Mouse (Mus musculus) left cerebral cortex, postnatal 14 days (tissue): Measurements from ENCODE around the gene Foxp1. TPM values are rescaled to one million over a fixed set of nuclear protein-coding genes. Genes with fewer than 3 reads are reported as not detected.

Source experiments
- DNase-seq, 2 experiments: peaks; one replicate each; pipeline ENCODE4 v3.0.0; 2021 to 2022; ENCODE audit warnings: low spot score in 2 of 2, mixed read lengths in 1 of 2
- intact Hi-C: fragments of 180-260 bp; cut with DNase I; formaldehyde crosslinking; loops from one replicate; pipeline ENCODE4 v1.15.1; 2025
- total RNA-seq, 2 experiments: library from RNA; stranded (reverse); gene quantifications; 2 replicates each; pipeline ENCODE4 v1.2.3; 2021

Gene Foxp1
- total RNA-seq, 2 experiments from 2014 or later, result 137 to 149 TPM

DNA sequence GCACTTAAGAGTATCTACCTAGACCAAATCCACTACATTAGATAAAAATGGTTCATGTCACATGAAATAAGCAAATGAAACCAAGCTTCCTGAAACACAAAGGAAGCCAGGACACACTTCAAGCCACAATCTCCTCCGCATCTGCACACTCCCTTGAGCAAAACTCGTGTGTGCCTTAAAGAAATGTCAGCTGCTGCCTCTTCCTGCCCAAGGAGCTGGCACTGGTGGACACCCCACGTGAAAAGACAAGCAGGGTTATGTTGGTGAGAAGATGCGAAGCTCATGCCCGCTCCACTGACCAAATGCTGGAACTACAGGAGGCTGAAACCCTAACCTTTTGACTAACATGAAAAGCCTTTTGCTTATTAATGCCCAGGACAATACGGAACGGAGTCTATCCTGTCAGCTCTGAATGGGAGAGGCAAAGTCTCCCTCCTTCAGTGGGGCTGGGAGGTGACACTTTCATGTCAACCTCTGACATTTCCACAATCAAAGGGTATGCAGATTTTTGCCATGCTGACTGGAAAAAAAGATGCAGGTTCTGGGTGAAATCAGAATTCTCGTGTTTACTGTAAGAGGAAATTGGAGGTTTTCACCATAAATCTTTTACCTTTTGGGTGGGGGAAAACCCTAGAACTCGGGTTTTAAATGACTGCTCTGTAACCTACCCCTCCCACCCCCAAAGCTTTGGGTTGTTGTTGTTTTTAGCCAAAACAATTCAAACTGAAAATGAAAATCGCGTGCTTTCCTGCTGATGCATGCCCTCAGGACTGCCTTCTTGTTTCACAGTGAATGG is 261.4 kb downstream of the Foxp1 start:
- intact Hi-C loops, result loop anchor here (10.0 kb wide), 2 partner anchors 236 to 736 kb away; no protein-coding TSS in a partner anchor
- DNase-seq, result no peak

DNA sequence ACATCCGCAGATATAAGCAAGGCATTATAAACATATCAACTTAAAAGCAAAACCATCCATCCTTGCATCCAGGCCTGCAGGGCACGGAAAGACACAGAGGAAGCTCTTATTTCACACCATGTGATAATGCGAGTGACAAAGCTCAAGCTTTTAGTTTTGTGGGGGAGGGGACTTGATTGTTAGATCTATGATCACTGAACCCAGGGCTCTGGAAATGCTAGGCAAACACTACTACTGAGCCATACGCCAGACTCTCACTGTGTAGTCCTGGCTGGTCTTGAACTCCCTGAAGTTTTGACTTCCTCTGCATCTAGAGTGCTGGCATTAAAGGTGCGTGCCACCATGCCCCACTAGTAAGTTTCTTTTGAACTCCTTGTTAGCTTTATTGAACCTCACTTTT is 264.2 kb downstream of the Foxp1 start:
- intact Hi-C loops, result no loop called here
- DNase-seq, result no peak

DNA sequence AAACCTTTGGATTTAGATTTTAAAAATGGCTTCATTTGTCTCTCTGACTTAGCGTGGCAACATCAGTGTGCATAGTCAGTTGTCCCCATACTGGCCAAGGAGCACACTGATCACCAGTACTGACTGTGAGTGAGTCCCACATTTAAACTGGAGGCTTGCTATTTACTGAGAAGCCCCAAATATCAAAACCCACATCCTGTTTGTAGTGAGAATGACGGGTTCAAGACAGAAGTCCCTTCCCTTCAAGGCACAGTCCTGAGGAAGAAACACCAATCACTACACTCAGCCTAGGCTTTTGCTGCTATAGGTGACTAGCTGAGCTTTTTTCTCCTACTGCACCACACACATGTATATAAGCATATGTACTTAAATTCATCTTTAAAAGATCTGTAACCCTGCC is 264.8 kb downstream of the Foxp1 start:
- intact Hi-C loops, result no loop called here
- DNase-seq, result no peak

DNA sequence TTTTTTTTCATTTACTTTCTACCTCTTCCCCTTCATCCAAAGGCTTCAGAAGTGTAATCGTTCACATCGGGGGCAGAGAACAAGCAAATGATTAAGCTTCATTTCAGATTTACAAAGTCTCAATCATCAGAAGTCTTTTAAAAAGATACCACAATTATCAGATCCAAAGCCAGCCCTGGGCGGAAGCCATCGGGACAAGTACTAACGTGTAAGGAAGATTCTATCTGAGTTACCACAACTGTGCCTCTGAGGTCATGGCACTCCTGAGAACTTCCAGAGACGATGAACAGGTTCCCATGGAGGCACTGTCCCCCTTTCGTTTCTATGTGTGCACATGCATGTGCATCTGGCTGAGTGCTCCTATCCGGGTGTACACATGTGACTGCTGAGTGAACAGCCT is 269.2 kb downstream of the Foxp1 start:
- DNase-seq, result no peak
- intact Hi-C loops, result no loop called here

DNA sequence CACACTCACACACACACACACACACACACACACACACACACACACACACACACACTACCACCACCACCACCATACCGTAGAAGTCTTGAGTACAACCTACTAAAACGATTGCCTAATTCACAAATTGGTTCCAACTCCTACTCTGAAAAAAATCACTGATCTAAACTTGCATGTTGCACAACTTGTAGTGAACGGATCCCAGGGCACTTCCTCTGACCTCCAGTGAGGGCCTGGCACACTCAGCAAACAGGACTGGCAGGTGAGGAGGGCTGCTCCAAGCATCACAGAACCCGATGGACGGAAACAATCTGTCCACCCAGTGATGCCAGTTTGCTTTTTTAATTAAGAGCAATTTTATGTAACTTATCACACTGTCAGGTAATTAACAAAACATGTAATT is 269.7 kb downstream of the Foxp1 start:
- no peak for DNase-seq
- intact Hi-C loops, result no loop called here

DNA sequence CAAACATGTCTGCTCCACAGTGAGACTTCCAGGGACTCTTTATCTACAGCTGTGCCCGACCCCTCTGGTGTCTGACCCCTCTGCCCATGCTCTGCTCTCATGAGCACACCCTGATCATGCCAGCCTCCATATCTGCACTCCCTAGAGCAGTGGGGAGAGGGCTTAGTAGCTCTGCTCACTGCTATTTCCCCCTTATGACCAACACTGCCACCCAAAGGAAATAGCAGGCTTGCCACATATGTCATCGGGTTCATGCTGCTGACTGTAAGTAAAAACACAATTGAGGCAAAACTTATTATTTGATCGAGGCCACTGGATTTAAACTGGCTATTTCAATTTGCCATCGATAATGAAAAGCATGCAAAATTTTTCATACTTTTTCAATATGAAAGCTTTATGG is 270.6 kb downstream of the Foxp1 start:
- intact Hi-C loops, result no loop called here
- no peak for DNase-seq

DNA sequence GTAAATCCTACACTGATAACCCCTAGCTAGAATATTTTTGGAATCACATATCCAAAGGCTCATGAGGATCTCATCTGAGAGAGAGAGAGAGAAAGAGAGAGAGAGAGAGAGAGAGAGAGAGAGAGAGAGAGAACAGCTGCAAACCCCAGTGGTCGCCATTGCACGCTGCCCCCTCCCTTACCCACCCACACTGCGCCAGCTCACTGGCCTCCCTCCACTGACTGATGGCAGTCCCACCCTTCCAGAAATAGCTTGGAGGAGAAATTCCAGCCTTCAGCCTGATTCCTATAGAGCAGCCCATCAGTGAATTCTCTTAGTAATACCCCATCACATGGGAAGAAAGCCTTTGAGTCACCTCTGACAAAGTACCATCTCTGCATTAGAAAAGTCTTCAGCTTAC is 271.3 kb downstream of the Foxp1 start:
- no peak for DNase-seq
- intact Hi-C loops, result no loop called here

DNA sequence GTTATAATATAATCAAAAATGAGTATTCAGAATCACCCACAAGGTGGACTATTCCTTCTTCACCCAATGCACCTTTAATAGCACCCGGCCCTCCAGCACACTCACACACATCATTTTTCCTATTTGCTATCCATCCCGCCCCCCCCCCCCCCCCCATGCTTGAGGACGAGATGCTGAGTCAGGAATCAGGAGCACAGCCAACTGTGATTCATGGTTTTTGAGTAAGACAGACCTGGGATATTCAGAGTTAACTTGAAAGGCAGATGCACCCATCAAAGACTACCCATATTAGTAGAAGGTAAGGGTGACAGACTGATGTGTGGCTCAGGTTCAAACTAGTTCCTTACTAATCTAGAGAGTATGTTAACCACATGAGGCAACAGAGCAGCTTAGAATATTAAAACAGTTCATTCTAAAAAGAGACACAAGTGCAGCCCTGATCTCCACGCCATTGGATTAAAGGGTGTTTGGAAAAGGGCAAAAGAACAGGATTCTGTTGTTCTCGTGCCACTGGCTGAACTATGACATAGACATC is 273.0 kb downstream of the Foxp1 start:
- intact Hi-C loops, result no loop called here
- no peak for DNase-seq

DNA sequence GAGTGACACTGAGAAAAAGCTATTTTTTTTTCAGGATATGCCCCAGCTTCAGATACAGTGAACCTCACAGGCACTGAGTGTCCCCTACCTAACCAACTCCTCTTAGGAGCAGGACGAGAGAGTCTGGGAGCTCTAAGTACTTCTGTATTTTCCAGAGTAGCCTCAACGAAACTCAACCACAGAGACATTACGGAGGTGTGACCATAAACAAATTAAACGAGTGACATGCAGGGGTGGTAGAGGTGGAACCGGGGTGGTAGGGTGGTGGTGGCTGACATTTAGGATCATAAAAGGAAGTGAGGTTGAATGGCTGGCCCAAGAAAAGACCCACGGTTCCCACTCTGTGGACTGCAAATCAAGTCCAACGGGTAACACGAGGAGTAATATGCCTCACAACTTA is 274.1 kb downstream of the Foxp1 start:
- intact Hi-C loops, result no loop called here
- DNase-seq, result no peak

DNA sequence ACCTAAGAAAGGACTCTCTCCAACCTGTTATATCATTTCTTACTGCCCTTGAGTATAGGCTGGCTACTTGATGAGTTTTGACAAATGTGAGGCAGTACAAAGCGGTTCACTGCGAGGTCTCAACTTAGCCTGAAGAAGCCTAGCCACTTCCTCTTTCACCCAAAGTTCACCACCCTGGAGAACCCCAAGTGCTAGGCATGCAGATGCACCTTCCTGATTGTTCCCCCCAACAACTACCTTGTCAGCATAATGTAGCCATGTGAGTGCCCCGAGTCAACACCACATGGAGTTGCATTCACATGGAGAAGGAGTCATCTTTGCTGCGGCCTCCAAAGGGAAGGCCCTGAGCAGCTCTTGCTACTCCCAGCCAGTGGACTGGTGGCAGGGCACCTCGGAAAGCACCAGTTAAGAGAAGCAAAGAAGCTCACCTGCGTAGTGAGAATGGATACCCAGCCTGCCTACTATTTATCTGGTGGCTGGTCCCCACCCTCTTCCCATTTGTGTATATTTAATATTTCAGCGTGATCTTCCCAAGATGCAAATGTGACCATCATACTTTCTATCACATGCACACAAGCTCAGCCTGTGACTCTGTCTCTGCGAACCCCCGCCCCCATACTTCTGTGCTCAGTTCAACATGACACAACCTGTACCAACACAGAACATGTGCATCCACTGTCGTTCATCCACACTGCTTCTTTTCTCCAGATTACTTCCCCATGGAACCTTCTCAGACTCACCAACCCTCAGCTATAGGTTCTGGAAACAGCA is 280.7 kb downstream of the Foxp1 start:
- DNase-seq, result no peak
- intact Hi-C loops, result no loop called here

DNA sequence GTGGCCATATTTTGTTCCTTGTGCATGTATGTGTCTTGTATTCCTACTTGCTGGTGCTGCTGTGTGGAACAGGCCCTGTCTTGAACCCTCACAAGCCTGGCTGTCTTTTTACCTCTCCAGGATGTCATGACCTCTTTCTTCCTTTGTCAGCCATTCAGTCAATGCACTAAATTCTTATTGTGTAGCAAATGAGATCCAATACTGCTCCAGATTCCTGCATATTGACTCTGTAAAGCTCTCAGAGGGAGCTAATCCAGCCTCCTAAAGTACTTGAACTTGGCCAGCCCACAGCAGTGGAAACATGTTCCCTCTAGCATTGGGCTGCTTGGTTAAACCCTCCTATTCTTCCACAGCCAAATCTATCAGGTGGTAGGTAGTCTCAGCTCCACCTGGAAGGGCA is 281.8 kb downstream of the Foxp1 start:
- intact Hi-C loops, result no loop called here
- DNase-seq, result no peak

DNA sequence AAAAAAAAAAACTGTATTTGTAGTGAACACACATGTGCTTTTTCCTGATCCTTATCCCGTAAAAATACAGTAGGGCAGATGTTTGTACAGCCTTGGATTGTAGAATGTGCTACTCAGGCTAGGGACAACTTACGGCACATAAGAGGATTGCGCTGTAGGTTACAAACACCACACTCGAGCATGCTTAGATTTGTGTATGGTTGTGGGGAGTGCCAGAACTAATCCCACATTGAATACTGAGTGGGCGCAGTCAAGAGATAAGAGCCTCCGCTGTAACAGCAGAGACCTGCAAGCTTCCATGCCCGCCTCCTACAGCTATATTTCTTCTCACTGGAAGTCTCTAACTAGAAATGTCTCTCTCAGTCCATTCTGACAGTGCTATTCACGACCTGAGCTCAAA is 286.9 kb downstream of the Foxp1 start:
- no peak for DNase-seq
- intact Hi-C loops, result no loop called here

DNA sequence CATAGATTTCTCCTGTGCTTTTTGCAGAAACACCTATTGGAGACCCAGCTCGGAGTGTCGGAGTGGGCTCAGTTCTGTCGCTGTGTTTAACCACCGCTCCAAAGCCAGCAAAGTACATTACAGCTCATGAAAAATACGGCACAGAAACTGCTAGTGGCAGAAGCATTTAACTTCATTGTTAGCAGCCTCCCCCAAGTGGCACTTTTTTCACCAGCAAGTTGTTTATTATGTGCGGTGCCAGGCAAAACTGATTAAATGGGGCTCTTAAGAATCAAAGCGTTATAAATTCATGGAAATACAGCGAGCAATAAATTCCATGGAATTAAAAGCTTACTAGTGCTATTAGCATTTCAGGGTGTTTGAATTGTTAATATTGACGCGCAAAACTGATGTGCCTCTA is 289.1 kb downstream of the Foxp1 start:
- intact Hi-C loops, result no loop called here
- no peak for DNase-seq

DNA sequence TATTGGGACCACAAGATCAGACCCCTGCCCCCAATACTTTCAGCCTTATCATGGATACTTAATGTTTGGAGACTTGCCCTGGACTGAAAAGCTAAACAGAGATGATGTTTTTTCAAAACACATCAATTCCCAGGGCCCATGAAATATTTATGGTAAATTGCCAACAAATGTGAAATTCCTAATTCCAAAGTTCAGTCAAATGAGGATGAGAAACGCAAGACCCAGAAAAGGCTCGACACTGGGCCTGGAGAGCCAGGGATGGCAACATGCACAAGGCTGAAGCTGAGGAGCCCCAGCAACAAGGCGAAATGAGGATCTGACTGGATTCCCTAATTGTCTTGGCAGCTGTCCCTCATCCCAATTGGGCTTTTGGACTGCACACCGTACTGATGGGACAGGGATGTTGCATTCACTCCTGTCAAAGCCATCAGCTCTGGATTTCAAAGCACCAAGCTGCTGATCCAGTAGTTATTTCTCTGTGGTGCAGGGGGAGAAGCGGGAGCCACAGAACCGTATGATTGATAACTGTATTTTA is 294.1 kb downstream of the Foxp1 start:
- intact Hi-C loops, result no loop called here
- DNase-seq, result no peak

DNA sequence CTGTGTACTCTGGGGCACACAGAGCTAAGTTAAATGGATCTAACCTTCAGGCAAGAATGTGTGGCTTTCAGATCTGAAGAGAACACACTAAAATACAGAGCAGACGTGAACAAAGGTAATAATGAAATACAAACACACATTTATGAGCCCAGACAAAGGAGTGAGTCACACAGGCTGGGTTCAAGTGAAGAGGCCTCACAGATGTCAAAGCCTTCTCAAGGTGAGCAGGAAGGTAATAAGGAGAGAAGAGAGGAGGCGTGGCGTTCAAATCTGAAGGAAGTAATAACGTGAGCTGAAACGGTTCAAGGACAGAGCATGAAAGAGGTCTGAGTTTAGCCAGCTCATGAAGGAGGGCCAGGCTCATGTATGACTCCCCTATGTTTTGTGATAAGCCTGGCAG is 301.4 kb downstream of the Foxp1 start:
- no peak for DNase-seq
- intact Hi-C loops, result no loop called here

DNA sequence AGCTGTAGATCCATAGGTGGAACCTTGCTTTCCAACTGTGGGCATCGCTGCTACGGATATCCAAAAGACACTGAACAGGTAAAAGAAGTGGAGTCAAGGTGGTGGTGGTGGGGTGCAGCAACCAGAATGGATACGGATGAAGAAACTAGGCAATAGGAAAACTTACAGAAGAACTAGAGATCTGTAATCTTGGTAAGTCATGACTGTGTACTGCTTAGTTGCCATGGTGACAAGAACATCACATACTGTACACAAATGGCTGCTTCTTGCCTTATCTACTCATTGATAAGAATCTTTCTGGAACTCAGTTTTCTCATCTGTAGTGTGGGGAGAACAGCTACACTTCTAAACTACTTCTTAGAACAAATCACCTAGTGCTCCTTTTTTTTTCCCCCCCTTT is 302.0 kb downstream of the Foxp1 start:
- intact Hi-C loops, result no loop called here
- DNase-seq, result no peak

DNA sequence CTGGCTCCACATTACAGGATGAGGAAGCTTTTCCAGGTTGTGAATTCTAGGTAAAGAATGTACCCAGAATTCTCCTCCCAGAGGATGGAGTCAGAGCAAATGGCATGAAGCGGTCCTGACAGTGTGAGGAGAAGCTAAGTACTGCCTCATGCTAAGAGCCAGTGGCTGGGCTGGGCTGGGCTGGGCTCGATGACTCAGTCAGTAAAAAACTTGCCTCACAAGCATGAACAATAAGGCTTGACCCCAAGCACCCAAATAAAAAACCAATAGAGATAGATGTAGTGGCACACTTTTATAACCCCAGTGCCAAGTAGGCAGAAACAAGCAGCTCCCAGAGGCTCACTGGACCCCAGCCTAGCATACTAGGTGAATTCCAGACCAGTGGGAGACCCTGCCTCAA is 304.7 kb downstream of the Foxp1 start:
- intact Hi-C loops, result no loop called here
- DNase-seq, result no peak

DNA sequence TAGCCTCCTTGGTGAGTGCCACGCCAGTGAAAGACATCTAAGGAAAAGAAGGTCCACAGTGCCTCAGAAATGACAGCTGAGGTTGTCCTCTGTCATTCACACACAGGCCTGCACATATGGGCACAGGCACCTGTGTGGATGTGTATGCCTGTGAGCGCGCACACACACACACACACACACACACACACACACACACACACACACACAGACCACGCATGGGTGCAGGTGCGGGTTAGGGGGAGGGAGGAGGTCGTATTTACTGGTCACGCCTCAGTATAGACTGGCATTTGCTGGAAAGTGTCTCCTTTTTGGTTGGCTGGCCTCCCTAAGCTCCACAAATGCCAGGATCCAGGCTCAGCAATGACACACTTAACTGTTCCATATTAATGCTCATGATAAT is 305.4 kb downstream of the Foxp1 start:
- DNase-seq, result no peak
- intact Hi-C loops, result no loop called here

DNA sequence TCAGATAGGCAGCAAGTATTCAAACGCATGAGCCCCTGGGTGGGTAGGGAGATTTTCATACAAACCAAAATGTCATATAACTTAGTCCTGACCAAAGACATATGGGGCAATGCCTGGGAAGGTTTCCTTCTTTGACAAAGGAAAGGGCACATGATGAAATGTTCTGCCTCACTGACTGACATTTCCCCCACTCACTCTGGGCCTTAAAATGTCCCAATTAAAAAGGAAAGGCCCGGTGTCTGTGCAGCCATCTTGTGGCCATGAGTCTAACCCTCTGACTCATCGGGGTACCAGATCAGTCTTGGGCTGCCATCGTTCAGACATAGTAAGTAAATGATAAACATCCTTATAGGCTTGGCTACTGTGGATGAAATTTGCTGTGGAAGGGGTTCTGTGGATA is 310.1 kb downstream of the Foxp1 start:
- intact Hi-C loops, result no loop called here
- DNase-seq, result no peak

DNA sequence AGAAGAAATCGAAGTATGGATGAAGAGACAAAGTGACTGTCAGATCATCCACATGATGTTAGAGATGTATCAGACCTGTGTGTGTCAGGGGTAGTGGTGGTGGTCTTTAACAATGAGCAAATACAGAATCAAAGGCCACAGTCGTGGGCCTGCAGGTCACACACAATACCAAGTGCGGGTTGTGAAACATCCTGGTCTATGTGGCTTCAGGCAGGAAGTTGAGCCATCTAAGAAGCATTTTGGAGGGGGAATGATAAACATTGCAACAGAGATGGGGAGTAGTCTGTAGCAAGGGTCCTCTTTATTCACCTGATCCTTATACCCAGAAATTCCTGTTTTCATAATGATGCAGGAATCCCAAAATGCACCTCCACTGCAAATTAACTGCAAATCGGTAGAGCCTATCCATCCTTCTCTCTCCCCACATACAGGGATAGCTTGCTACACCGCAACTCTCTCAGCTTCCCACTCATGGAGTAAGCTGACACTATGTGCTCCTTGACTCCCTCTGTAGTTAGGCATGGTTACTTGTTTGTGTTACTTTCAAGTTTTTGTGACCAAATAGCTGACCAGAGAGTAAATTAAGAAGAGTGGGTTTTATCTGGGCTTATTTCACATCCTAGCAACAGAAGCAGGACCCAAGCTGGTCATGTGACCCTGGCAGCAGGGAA is 310.7 kb downstream of the Foxp1 start:
- intact Hi-C loops, result no loop called here
- DNase-seq, result no peak
